Comparison of ENCODE assay signal across 31 mouse cellular contexts in genomic region chr2:157935444-157936171, GRCm38 (mm10). TPM values are rescaled to one million over a fixed set of nuclear protein-coding genes. Genes with fewer than 3 reads are reported as not detected.
DNase-seq lines count a peak whose midpoint lies in the region; ATAC-seq lines count a peak whose summit lies in the region.
"Had no signal": no experiment of that assay in that cellular context is flagged by ENCODE, and none has a peak within 500 bp of the region (broad histone marks: within the 10 kb centered on the region; RNA-seq: fewer than 3 reads in every experiment).

No protein-coding gene starts in this region.

- peak; percentile 25 for DNase-seq in c-Kit-positive CD71-positive TER-119-positive erythroid progenitor cells, embryonic 14.5 days (ENCODE audit: low spot score)
- DNase-seq in large intestine, adult 2 months (ENCODE audit: low read depth, low spot score), result peak; percentile 45
- no peak for DNase-seq in embryonic facial prominence, embryonic 10.5 days (ENCODE audit: low spot score)
- no peak for DNase-seq in embryo, embryonic 11 days
- DNase-seq in adrenal gland, postnatal 36 days, result no peak
- no peak for DNase-seq in left cerebral cortex, adult 9 months (ENCODE audit: low spot score in 2 of 2)
- DNase-seq: adrenal gland, postnatal 25 days; cerebellum, adult 8-10 months; cerebellum, postnatal 25 days; gastrocnemius, postnatal 25 days; heart, adult 2 months; heart, postnatal 10 days; kidney, adult 9 months; kidney, postnatal 10 days; layer of hippocampus, adult 9-11 months; lung, postnatal 36 days had no signal

- ATAC-seq in liver, embryonic 15.5 days (ENCODE audit: insufficient read depth), result 0 out of 2 replicates have a peak, but pooled peaks have one; percentile 18
- ATAC-seq in stomach, embryonic 15.5 days (ENCODE audit: insufficient read depth, low FRiP score, low read depth), result peak; percentile 47; the same call in 1 of the 2 replicates
- ATAC-seq: forebrain, embryonic 14.5 days; inflammation-experienced regulatory T-cells, adult 6 months; midbrain, embryonic 13.5 days had no signal

- H3K9ac ChIP-seq in liver, embryonic 15.5 days, result no peak overlapping the region
- no peak overlapping the region for H3K9ac ChIP-seq in stomach, embryonic 15.5 days
- H3K9ac ChIP-seq: embryonic facial prominence, embryonic 12.5 days; heart, embryonic 13.5 days; hindbrain, embryonic 15.5 days; limb, embryonic 12.5 days; midbrain, embryonic 13.5 days had no signal

- WGBS in large intestine, adult 2 months, result 37% methylated on average over 11 of the region's 11 CpGs
- 41% methylated on average over 11 of the region's 11 CpGs for WGBS in liver, embryonic 15.5 days (ENCODE audit: insufficient replicate concordance)
- WGBS in stomach, embryonic 15.5 days, result 56% methylated on average over 11 of the region's 11 CpGs
- WGBS in embryonic facial prominence, embryonic 10.5 days, result 79% methylated on average over 11 of the region's 11 CpGs

- H3K27ac ChIP-seq in liver, embryonic 15.5 days (replicated peaks), result no peak overlapping the region
- H3K27ac ChIP-seq in stomach, embryonic 15.5 days, result no peak overlapping the region
- no peak overlapping the region for H3K27ac ChIP-seq in embryonic facial prominence, embryonic 10.5 days (replicated peaks)
- H3K27ac ChIP-seq: embryonic facial prominence, embryonic 12.5 days; heart, adult 2 months; heart, embryonic 13.5 days; hindbrain, embryonic 10.5 days; hindbrain, embryonic 15.5 days; limb, embryonic 12.5 days; midbrain, embryonic 13.5 days had no signal

- H3K4me1 ChIP-seq in liver, embryonic 15.5 days (replicated peaks), result peaks cover 7% of the 10 kb centered on the region; the same call in 1 of the 2 replicates
- H3K4me1 ChIP-seq in stomach, embryonic 15.5 days, result 0 out of 2 replicates have a peak, but pooled peaks cover 4% of the 10 kb centered on the region
- H3K4me1 ChIP-seq in embryonic facial prominence, embryonic 10.5 days, result peaks cover 7% of the 10 kb centered on the region
- H3K4me1 ChIP-seq: megakaryocyte, embryonic 14.5 days had no signal

- no peaks in the 10 kb centered on the region for H3K9me3 ChIP-seq in liver, embryonic 15.5 days (replicated peaks)
- H3K9me3 ChIP-seq in stomach, embryonic 15.5 days, result no peaks in the 10 kb centered on the region
- H3K9me3 ChIP-seq in embryonic facial prominence, embryonic 10.5 days, result no peaks in the 10 kb centered on the region
- H3K9me3 ChIP-seq: embryonic facial prominence, embryonic 12.5 days; heart, embryonic 13.5 days; hindbrain, embryonic 10.5 days; hindbrain, embryonic 15.5 days; midbrain, embryonic 13.5 days had no signal

- H3K4me3 ChIP-seq in liver, embryonic 15.5 days (replicated peaks), result no peak overlapping the region
- H3K4me3 ChIP-seq in stomach, embryonic 15.5 days (replicated peaks), result no peak overlapping the region
- H3K4me3 ChIP-seq in embryonic facial prominence, embryonic 10.5 days, result no peak overlapping the region
- H3K4me3 ChIP-seq: embryonic facial prominence, embryonic 12.5 days; heart, adult 2 months; heart, embryonic 13.5 days; hindbrain, embryonic 10.5 days; hindbrain, embryonic 15.5 days; limb, embryonic 12.5 days; megakaryocyte, embryonic 14.5 days; midbrain, embryonic 13.5 days had no signal

- H3K27me3 ChIP-seq in liver, embryonic 15.5 days, result peaks cover 21% of the 10 kb centered on the region
- peaks cover 20% of the 10 kb centered on the region for H3K27me3 ChIP-seq in stomach, embryonic 15.5 days (replicated peaks)
- peaks cover 29% of the 10 kb centered on the region for H3K27me3 ChIP-seq in embryonic facial prominence, embryonic 10.5 days (replicated peaks; ENCODE audit: low read depth, poor library complexity, severe bottlenecking)
- H3K27me3 ChIP-seq: hindbrain, embryonic 15.5 days had no signal

- H3K36me3 ChIP-seq in liver, embryonic 15.5 days (replicated peaks), result no peaks in the 10 kb centered on the region
- no peaks in the 10 kb centered on the region for H3K36me3 ChIP-seq in stomach, embryonic 15.5 days
- H3K36me3 ChIP-seq in embryonic facial prominence, embryonic 10.5 days (replicated peaks), result no peaks in the 10 kb centered on the region
- H3K36me3 ChIP-seq: embryonic facial prominence, embryonic 12.5 days; heart, embryonic 13.5 days; hindbrain, embryonic 10.5 days; limb, embryonic 12.5 days had no signal

- H3K4me2 ChIP-seq in liver, embryonic 15.5 days, result no peak overlapping the region
- no peak overlapping the region for H3K4me2 ChIP-seq in stomach, embryonic 15.5 days
- H3K4me2 ChIP-seq: embryonic facial prominence, embryonic 12.5 days; heart, embryonic 13.5 days; hindbrain, embryonic 15.5 days; limb, embryonic 12.5 days; midbrain, embryonic 13.5 days had no signal

RNA-seq across cellular contexts. Expression of gene Vstm2l, which starts 21.2 kb away (rescaled TPM):
- polyA plus RNA-seq in large intestine, adult 2 months (2012; rRNA removed), result 1.6 and 2.2 TPM in 2 replicates
- polyA plus RNA-seq in liver, embryonic 15.5 days (2015; fragmentation: Nextera tagmentation; extraction: Ambion mirVana), result not detected in 2 replicates
- polyA plus RNA-seq in stomach, embryonic 15.5 days (2015; fragmentation: Nextera tagmentation; extraction: Ambion mirVana), result 0.28 and 0.53 TPM in 2 replicates
- 0.21 and 0.46 TPM in 2 replicates for polyA plus RNA-seq in embryonic facial prominence, embryonic 10.5 days (2016; fragmentation: Nextera tagmentation; extraction: Ambion mirVana)
- total RNA-seq in adrenal gland, postnatal 36 days (2021), result 1 to 10 TPM; 1.6 to 1.8 TPM
- total RNA-seq: gastrocnemius, postnatal 25 days; heart, adult 2 months; monocyte, adult 5-6 weeks had no signal
- polyA plus RNA-seq: heart, embryonic 13.5 days; inflammation-experienced regulatory T-cells, adult 6 months; liver, embryonic 16.5 days; lung, embryonic 16.5 days; thymus, postnatal 0 days had no signal

Comparison
In these comparisons a context has a peak if more than half of its experiments do, and no peak if none do; other contexts are left out.
1. DNase-seq: peak in c-Kit-positive CD71-positive TER-119-positive erythroid progenitor cells, embryonic 14.5 days (single experiment) and large intestine, adult 2 months (single experiment); none in embryonic facial prominence, embryonic 10.5 days (single experiment), embryo, embryonic 11 days (single experiment), adrenal gland, postnatal 36 days (0 of 2) and left cerebral cortex, adult 9 months (0 of 2).